Mouse (Mus musculus): ENCODE data around the gene Ctsw.

DNA sequence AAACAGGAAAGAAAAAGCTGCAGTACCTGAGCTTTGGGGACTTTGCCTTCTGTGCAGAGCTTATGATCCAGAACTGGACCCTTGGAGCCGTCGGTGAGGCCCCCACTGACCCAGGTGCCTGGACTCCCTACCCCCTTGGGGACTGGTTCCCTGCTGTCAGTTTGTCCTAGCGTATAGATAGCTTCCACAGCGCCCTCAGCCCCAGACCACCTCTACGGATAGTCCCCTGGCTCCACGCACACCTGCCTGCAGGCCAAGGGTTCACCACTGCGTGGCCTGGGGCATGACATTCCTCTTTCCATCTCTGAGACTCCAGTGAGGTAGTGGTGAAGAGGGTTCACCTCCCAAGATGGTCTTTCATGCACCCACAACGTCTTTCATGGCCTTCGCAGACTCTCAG is 5.1 kb downstream of the Ctsw start:
- no peak for TF ChIP-seq CTCF (IDR thresholded peaks at IDR 0.05; ENCODE audit: low read depth)
- TF ChIP-seq EP300 (IDR thresholded peaks at IDR 0.05; ENCODE audit: low read depth), result no peak
